Mouse (Mus musculus) liver, embryonic 15.5 days (tissue): ENCODE results near the gene Derl3. TPM values are rescaled to one million over a fixed set of nuclear protein-coding genes. Genes with fewer than 3 reads are reported as not detected.

Source experiments
- ATAC-seq: fragments of 200-750 bp; cut with Nextera tagmentation; 2 replicates; pipeline ENCODE4 v1.8.0; 2017; ENCODE audit warnings: moderate number of reproducible peaks, mild to moderate bottlenecking, moderate library complexity; ENCODE audit not compliant: insufficient read depth
- H3K27ac ChIP-seq: fragments of 300-500 bp; sonication (generic); replicated peaks from 2 replicates; pipeline ENCODE4 v1.5.1; 2015; ENCODE audit warnings: mild to moderate bottlenecking, inconsistent platforms
- H3K27me3 ChIP-seq: fragments of 300-500 bp; sonication (generic); 2 replicates; pipeline ENCODE4 v1.6.1; 2015; ENCODE audit warnings: mild to moderate bottlenecking, inconsistent platforms
- H3K36me3 ChIP-seq: fragments of 300-500 bp; sonication (generic); replicated peaks from 2 replicates; pipeline ENCODE4 v1.6.1; 2015; ENCODE audit warnings: moderate library complexity, mild to moderate bottlenecking, inconsistent platforms
- H3K4me1 ChIP-seq: fragments of 300-500 bp; sonication (generic); replicated peaks from 2 replicates; pipeline ENCODE4 v1.6.1; 2015; ENCODE audit warnings: inconsistent platforms
- H3K4me2 ChIP-seq: fragments of 300-500 bp; sonication (generic); 2 replicates; pipeline ENCODE4 v1.6.1; 2015; ENCODE audit warnings: moderate library complexity, mild to moderate bottlenecking, inconsistent platforms
- H3K4me3 ChIP-seq: fragments of 300-500 bp; sonication (generic); replicated peaks from 2 replicates; pipeline ENCODE4 v1.5.1; 2015; ENCODE audit warnings: mild to moderate bottlenecking, inconsistent platforms
- H3K9ac ChIP-seq: fragments of 300-500 bp; sonication (generic); 2 replicates; pipeline ENCODE4 v1.6.1; 2015; ENCODE audit warnings: moderate library complexity, mild to moderate bottlenecking, inconsistent platforms
- H3K9me3 ChIP-seq: fragments of 300-500 bp; sonication (generic); replicated peaks from 2 replicates; pipeline ENCODE4 v1.6.1; 2016; ENCODE audit warnings: inconsistent platforms
- WGBS: fragments of 180-500 bp; shearing (Covaris S2); methylation state at CpG from one replicate; pipeline ENCODE4 v1.1.7; 2015; ENCODE audit warnings: mixed read lengths; ENCODE audit not compliant: insufficient replicate concordance; 5-methylcytosine and 5-hydroxymethylcytosine counted together
- polyA plus RNA-seq: library from polyadenylated mRNA; unstranded; fragments of >200 nt; fragmentation: Nextera tagmentation; extraction: Ambion mirVana; gene quantifications from 2 replicates; pipeline ENCODE4 v1.2.1, GENCODE M21; 2015

Gene Derl3
- polyA plus RNA-seq, 1 experiment from 2014 or later, result 0.67 TPM

- WGBS, result 67% methylated on average over 7 of the region's 7 CpGs
- no peak for ATAC-seq
- Histone ChIP-seq H3K9ac (no peak overlapping the region), H3K4me1 (peaks cover 17% of the 10 kb centered on the region), H3K36me3 (no peaks in the 10 kb centered on the region), H3K4me3 (no peak overlapping the region), H3K27ac (no peak overlapping the region), H3K9me3 (no peaks in the 10 kb centered on the region), H3K27me3 (peaks cover 41% of the 10 kb centered on the region), H3K4me2 (no peak overlapping the region)
Measured at GRCm38 (mm10) chr10:75945213-75945612, 52.0 kb downstream of the Derl3 start.

Other genes starting within 250 kb of the Derl3 start
- 1.9 and 2.0 TPM in 2 replicates for gene Susd2, start 249.4 kb upstream of the Derl3 start, polyA plus RNA-seq
- 14.3 and 14.7 TPM in 2 replicates for gene Cabin1, start 129.1 kb upstream of the Derl3 start, polyA plus RNA-seq
- gene Ddt, start 120.0 kb upstream of the Derl3 start, polyA plus RNA-seq, result 185 and 204 TPM in 2 replicates
- not detected in 2 replicates for gene Gm20441, start 112.5 kb upstream of the Derl3 start, polyA plus RNA-seq
- gene Gstt3, start 112.0 kb upstream of the Derl3 start, polyA plus RNA-seq, result 14.9 and 15.4 TPM in 2 replicates
- gene Gstt1, start 94.8 kb upstream of the Derl3 start, polyA plus RNA-seq, result 108 and 151 TPM in 2 replicates
- gene Gstt4, start 70.9 kb upstream of the Derl3 start, polyA plus RNA-seq, result not detected in 2 replicates
- gene Gstt2, start 56.0 kb upstream of the Derl3 start, polyA plus RNA-seq, result 50.5 and 54.2 TPM in 2 replicates
- 755 and 825 TPM in 2 replicates for gene Mif, start 33.2 kb upstream of the Derl3 start, polyA plus RNA-seq
- gene Smarcb1, start 28.2 kb downstream of the Derl3 start, polyA plus RNA-seq, result 63.7 and 64.5 TPM in 2 replicates
- gene Chchd10, start 39.7 kb downstream of the Derl3 start, polyA plus RNA-seq, result 117 and 142 TPM in 2 replicates
- 2.4 and 3.1 TPM in 2 replicates for gene Mmp11, start 43.1 kb downstream of the Derl3 start, polyA plus RNA-seq
- gene Gm867, start 47.3 kb downstream of the Derl3 start, polyA plus RNA-seq, result 25.1 and 27.1 TPM in 2 replicates
- gene Vpreb3, start 49.6 kb downstream of the Derl3 start, polyA plus RNA-seq, result 6.4 and 9.1 TPM in 2 replicates
- 0.23 TPM in 1 of 2 replicates, not detected in the other for gene Gm5134, start 61.1 kb downstream of the Derl3 start, polyA plus RNA-seq
- gene Zfp280b, start 139.2 kb downstream of the Derl3 start, polyA plus RNA-seq, result 10.8 and 11.2 TPM in 2 replicates
- 0.20 and 0.35 TPM in 2 replicates for gene Slc5a4b, start 217.5 kb downstream of the Derl3 start, polyA plus RNA-seq